Mouse (Mus musculus) intestine, embryonic 15.5 days (tissue): ENCODE results near the gene Rgs6. TPM values are rescaled to one million over a fixed set of nuclear protein-coding genes. Genes with fewer than 3 reads are reported as not detected.
A peak's percentile ranks its signal among the peaks of the same experiment; 100 is the strongest.

Experiments
- ATAC-seq: fragments of 200-750 bp; cut with Nextera tagmentation; 2 replicates; pipeline ENCODE4 v1.8.0; 2017; ENCODE audit warnings: moderate TSS enrichment, moderate library complexity
- H3K27ac ChIP-seq: fragments of 300-500 bp; sonication (generic); 2 replicates; pipeline ENCODE4 v1.5.1; 2015; ENCODE audit warnings: mild to moderate bottlenecking, inconsistent platforms
- H3K27me3 ChIP-seq: fragments of 300-500 bp; sonication (generic); replicated peaks from 2 replicates; pipeline ENCODE4 v1.6.1; 2015; ENCODE audit warnings: inconsistent platforms
- H3K36me3 ChIP-seq: fragments of 300-500 bp; sonication (generic); 2 replicates; pipeline ENCODE4 v1.6.1; 2015; ENCODE audit warnings: inconsistent platforms
- H3K4me1 ChIP-seq: fragments of 300-500 bp; sonication (generic); replicated peaks from 2 replicates; pipeline ENCODE4 v1.6.1; 2015; ENCODE audit warnings: inconsistent platforms
- H3K4me2 ChIP-seq: fragments of 300-500 bp; sonication (generic); replicated peaks from 2 replicates; pipeline ENCODE4 v1.6.1; 2015; ENCODE audit warnings: mild to moderate bottlenecking, inconsistent platforms
- H3K4me3 ChIP-seq: fragments of 300-500 bp; sonication (generic); replicated peaks from 2 replicates; pipeline ENCODE4 v1.5.1; 2015; ENCODE audit warnings: inconsistent platforms
- H3K9ac ChIP-seq: fragments of 300-500 bp; sonication (generic); 2 replicates; pipeline ENCODE4 v1.6.1; 2015; ENCODE audit warnings: inconsistent platforms
- H3K9me3 ChIP-seq: fragments of 300-500 bp; sonication (generic); 2 replicates; pipeline ENCODE4 v1.6.1; 2016; ENCODE audit warnings: inconsistent platforms
- WGBS: fragments of 180-500 bp; shearing (Covaris S2); methylation state at CpG from one replicate; pipeline ENCODE4 v1.1.7; 2015; 5-methylcytosine and 5-hydroxymethylcytosine counted together
- polyA plus RNA-seq: library from polyadenylated mRNA; unstranded; fragments of >200 nt; fragmentation: Nextera tagmentation; extraction: Ambion mirVana; gene quantifications from 2 replicates; pipeline ENCODE4 v1.2.1, GENCODE M21; 2015

Gene Rgs6
- polyA plus RNA-seq, 1 experiment from 2014 or later, result 1.9 TPM

GRCm38 (mm10) chr12:83038779-83039178 is 450.7 kb downstream of the Rgs6 start:
- Histone ChIP-seq H3K27me3 (no peaks in the 10 kb centered on the region), H3K27ac (0 out of 2 replicates have a peak overlapping the region, but pooled peaks have one; percentile 9), H3K4me3 (no peak overlapping the region), H3K36me3 (no peaks in the 10 kb centered on the region), H3K4me2 (no peak overlapping the region), H3K9me3 (no peaks in the 10 kb centered on the region), H3K9ac (no peak overlapping the region), H3K4me1 (no peaks in the 10 kb centered on the region)
- WGBS, result 78% methylated on average over 7 of the region's 7 CpGs
- no peak for ATAC-seq

- WGBS, result 65% methylated on average over 3 of the region's 3 CpGs
- Histone ChIP-seq H3K4me1 (no peaks in the 10 kb centered on the region), H3K27ac (no peak overlapping the region), H3K4me3 (no peak overlapping the region), H3K36me3 (no peaks in the 10 kb centered on the region), H3K27me3 (no peaks in the 10 kb centered on the region), H3K4me2 (no peak overlapping the region), H3K9ac (no peak overlapping the region), H3K9me3 (no peaks in the 10 kb centered on the region)
- no peak for ATAC-seq
These were observed 451.8 kb downstream of the Rgs6 start for GRCm38 (mm10) chr12:83039859-83040258.

- no peak overlapping the region for H3K4me3 ChIP-seq
- no peak overlapping the region for H3K9ac ChIP-seq
- no peaks in the 10 kb centered on the region for H3K4me1 ChIP-seq
- H3K9me3 ChIP-seq, result no peaks in the 10 kb centered on the region
- ATAC-seq, result no peak
- 59% methylated on average over 6 of the region's 6 CpGs for WGBS
- no peaks in the 10 kb centered on the region for H3K36me3 ChIP-seq
- H3K27me3 ChIP-seq, result no peaks in the 10 kb centered on the region
- H3K27ac ChIP-seq, result no peak overlapping the region
- H3K4me2 ChIP-seq, result no peak overlapping the region
These were observed 456.0 kb downstream of the Rgs6 start for GRCm38 (mm10) chr12:83043980-83044620.

DNA sequence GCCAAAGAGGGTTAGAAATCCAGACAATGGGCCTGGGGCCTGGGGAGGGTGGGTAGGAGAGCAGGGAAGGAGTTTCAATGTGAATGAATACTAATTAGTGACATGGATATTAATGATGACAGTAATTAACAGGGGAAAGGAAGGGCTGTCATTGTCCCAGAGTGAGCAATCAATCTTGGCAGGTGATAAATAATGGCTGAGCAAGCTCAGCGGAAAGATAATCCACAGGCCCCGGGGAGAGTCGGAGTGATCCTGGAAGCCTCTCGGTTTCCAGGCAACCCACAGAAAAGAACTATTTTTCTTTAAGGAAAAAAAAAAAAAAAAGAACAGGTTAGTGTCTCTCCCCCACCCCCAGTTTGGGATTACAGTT is 456.5 kb downstream of the Rgs6 start:
- no peak overlapping the region for H3K4me3 ChIP-seq
- H3K36me3 ChIP-seq, result no peaks in the 10 kb centered on the region
- H3K9me3 ChIP-seq, result no peaks in the 10 kb centered on the region
- H3K27me3 ChIP-seq, result no peaks in the 10 kb centered on the region
- H3K27ac ChIP-seq, result no peak overlapping the region
- WGBS, result 20% methylated on average over 4 of the region's 4 CpGs
- no peak overlapping the region for H3K9ac ChIP-seq
- no peak for ATAC-seq
- no peaks in the 10 kb centered on the region for H3K4me1 ChIP-seq
- no peak overlapping the region for H3K4me2 ChIP-seq

- 52% methylated on average over 12 of the region's 12 CpGs for WGBS
- Histone ChIP-seq H3K9me3 (no peaks in the 10 kb centered on the region), H3K36me3 (no peaks in the 10 kb centered on the region), H3K9ac (no peak overlapping the region), H3K27ac (no peak overlapping the region), H3K4me3 (no peak overlapping the region), H3K4me2 (no peak overlapping the region), H3K27me3 (no peaks in the 10 kb centered on the region), H3K4me1 (no peaks in the 10 kb centered on the region)
- ATAC-seq, result no peak
These were observed 457.0 kb downstream of the Rgs6 start for GRCm38 (mm10) chr12:83045001-83045531.

GRCm38 (mm10) chr12:83046734-83047133 is 458.6 kb downstream of the Rgs6 start:
- Histone ChIP-seq H3K9me3 (no peaks in the 10 kb centered on the region), H3K27me3 (no peaks in the 10 kb centered on the region), H3K4me2 (no peak overlapping the region), H3K9ac (no peak overlapping the region), H3K27ac (no peak overlapping the region), H3K4me1 (no peaks in the 10 kb centered on the region), H3K4me3 (no peak overlapping the region), H3K36me3 (no peaks in the 10 kb centered on the region)
- ATAC-seq, result no peak
- WGBS, result 96% methylated on average over 9 of the region's 9 CpGs

GRCm38 (mm10) chr12:83047710-83048109 is 459.6 kb downstream of the Rgs6 start:
- H3K9ac ChIP-seq, result no peak overlapping the region
- H3K27ac ChIP-seq, result no peak overlapping the region
- no peaks in the 10 kb centered on the region for H3K27me3 ChIP-seq
- no peaks in the 10 kb centered on the region for H3K4me1 ChIP-seq
- no peaks in the 10 kb centered on the region for H3K36me3 ChIP-seq
- WGBS, result 73% methylated on average over 7 of the region's 7 CpGs
- no peak overlapping the region for H3K4me3 ChIP-seq
- ATAC-seq, result no peak
- no peak overlapping the region for H3K4me2 ChIP-seq
- no peaks in the 10 kb centered on the region for H3K9me3 ChIP-seq

- no peak overlapping the region for H3K4me2 ChIP-seq
- 52% methylated on average over 8 of the region's 8 CpGs for WGBS
- H3K9me3 ChIP-seq, result no peaks in the 10 kb centered on the region
- no peak overlapping the region for H3K9ac ChIP-seq
- no peak overlapping the region for H3K4me3 ChIP-seq
- H3K27ac ChIP-seq, result no peak overlapping the region
- H3K4me1 ChIP-seq, result no peaks in the 10 kb centered on the region
- no peak for ATAC-seq
- no peaks in the 10 kb centered on the region for H3K36me3 ChIP-seq
- H3K27me3 ChIP-seq, result no peaks in the 10 kb centered on the region
These were observed 462.4 kb downstream of the Rgs6 start for GRCm38 (mm10) chr12:83050514-83050913.

GRCm38 (mm10) chr12:83052391-83052790 is 464.3 kb downstream of the Rgs6 start:
- ATAC-seq, result no peak
- H3K27me3 ChIP-seq, result no peaks in the 10 kb centered on the region
- H3K9me3 ChIP-seq, result no peaks in the 10 kb centered on the region
- H3K27ac ChIP-seq, result no peak overlapping the region
- WGBS, result 58% methylated on average over 4 of the region's 4 CpGs
- no peak overlapping the region for H3K4me3 ChIP-seq
- H3K4me2 ChIP-seq, result no peak overlapping the region
- no peaks in the 10 kb centered on the region for H3K36me3 ChIP-seq
- H3K4me1 ChIP-seq, result no peaks in the 10 kb centered on the region
- no peak overlapping the region for H3K9ac ChIP-seq

GRCm38 (mm10) chr12:83055690-83056089 is 467.6 kb downstream of the Rgs6 start:
- H3K4me1 ChIP-seq, result no peaks in the 10 kb centered on the region
- H3K4me3 ChIP-seq, result no peak overlapping the region
- H3K4me2 ChIP-seq, result no peak overlapping the region
- H3K9me3 ChIP-seq, result no peaks in the 10 kb centered on the region
- H3K27me3 ChIP-seq, result no peaks in the 10 kb centered on the region
- no peaks in the 10 kb centered on the region for H3K36me3 ChIP-seq
- ATAC-seq, result no peak
- no peak overlapping the region for H3K9ac ChIP-seq
- H3K27ac ChIP-seq, result no peak overlapping the region
- WGBS, result 80% methylated on average over 5 of the region's 5 CpGs

- no peak for ATAC-seq
- Histone ChIP-seq H3K4me1 (0 out of 2 replicates have a peak, but pooled peaks cover 3% of the 10 kb centered on the region), H3K4me2 (no peak overlapping the region), H3K36me3 (no peaks in the 10 kb centered on the region), H3K27ac (no peak overlapping the region), H3K9ac (no peak overlapping the region), H3K4me3 (no peak overlapping the region), H3K27me3 (no peaks in the 10 kb centered on the region), H3K9me3 (no peaks in the 10 kb centered on the region)
- WGBS, result 81% methylated on average over 6 of the region's 6 CpGs
These were observed 478.3 kb downstream of the Rgs6 start for GRCm38 (mm10) chr12:83066426-83066825.

DNA sequence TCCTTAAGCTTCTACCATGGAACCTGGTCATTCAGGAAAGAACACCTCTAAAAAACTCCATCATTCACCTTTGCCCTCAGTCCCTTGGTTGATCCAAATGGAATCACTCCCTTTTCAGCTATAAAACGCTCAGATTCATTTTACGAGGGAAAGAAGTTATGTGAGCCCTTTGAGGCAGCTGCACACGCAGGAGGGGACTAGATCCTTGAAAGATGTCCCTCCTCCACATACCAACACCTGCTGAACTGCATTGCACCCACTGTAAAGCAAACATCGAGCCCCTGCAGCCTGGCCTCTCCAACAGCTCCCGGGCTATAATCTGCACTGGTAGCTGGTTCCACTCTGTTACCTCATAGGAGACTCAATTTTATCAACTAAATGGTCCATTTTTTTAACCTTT is 482.8 kb downstream of the Rgs6 start:
- H3K36me3 ChIP-seq, result no peaks in the 10 kb centered on the region
- H3K4me2 ChIP-seq, result no peak overlapping the region
- no peak overlapping the region for H3K9ac ChIP-seq
- ATAC-seq, result peak; percentile 23; the same call in 1 of the 2 replicates
- H3K4me1 ChIP-seq, result peaks cover 18% of the 10 kb centered on the region
- 41% methylated on average over 5 of the region's 5 CpGs for WGBS
- H3K4me3 ChIP-seq, result no peak overlapping the region
- no peaks in the 10 kb centered on the region for H3K27me3 ChIP-seq
- H3K27ac ChIP-seq, result no peak overlapping the region
- no peaks in the 10 kb centered on the region for H3K9me3 ChIP-seq

DNA sequence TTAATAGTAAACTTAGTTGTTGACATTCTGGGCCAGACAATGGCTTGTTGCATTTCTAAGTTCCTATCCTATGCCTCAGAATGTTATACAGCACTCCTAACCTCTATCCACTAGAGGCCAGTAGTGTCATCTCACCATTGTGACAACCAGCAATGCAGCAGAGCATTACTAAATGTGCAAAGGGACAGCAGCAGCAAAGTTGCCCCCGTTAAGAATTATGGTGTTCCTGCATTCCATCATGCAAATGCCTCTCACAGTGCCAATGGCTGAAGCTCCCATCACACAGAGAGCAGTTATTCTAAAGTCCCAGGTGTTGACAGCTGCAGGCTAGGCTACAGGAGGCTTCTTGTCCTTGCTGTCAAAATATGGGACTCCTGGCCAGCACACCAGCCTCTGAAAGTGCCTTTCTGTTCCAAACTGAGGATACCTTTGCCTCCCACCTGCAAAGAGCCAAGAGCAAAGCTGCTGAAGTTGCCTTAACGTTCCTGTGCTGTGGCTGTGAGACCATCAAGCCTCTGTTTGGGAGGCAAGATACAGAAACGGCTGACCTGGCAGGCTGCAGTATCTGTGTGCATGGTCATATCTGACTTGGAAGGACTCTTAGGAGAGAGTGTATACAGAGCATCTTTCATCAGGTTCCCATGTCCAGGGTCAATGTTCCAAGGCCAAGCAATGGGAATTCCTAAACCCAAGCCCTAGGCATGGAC is 484.2 kb downstream of the Rgs6 start:
- no peak overlapping the region; the same call in 1 of the 2 replicates for H3K27ac ChIP-seq
- no peaks in the 10 kb centered on the region for H3K27me3 ChIP-seq
- WGBS, result 25% methylated on average over 3 of the region's 3 CpGs
- peaks cover 18% of the 10 kb centered on the region for H3K4me1 ChIP-seq
- H3K36me3 ChIP-seq, result no peaks in the 10 kb centered on the region
- H3K4me2 ChIP-seq, result no peak overlapping the region
- ATAC-seq, result peak; percentile 34; the same call in 1 of the 2 replicates
- H3K9me3 ChIP-seq, result no peaks in the 10 kb centered on the region
- no peak overlapping the region for H3K9ac ChIP-seq
- H3K4me3 ChIP-seq, result no peak overlapping the region
